Mouse (Mus musculus): ENCODE data around the gene Ano2. TPM values are rescaled to one million over a fixed set of nuclear protein-coding genes. Genes with fewer than 3 reads are reported as not detected.

The Ano2 gene
- total RNA-seq, 2 experiments from 2014 or later = 5.7 to 7.2 TPM

GRCm38 (mm10) chr6:125743203-125744100 lies 53.2 kb downstream of the Ano2 start:
- no peak for DNase-seq

- DNase-seq = no peak
Observed at GRCm38 (mm10) chr6:125747322-125747930, 57.2 kb downstream of the Ano2 start.

GRCm38 (mm10) chr6:125748646-125749045 lies 58.4 kb downstream of the Ano2 start:
- no peak for DNase-seq

GRCm38 (mm10) chr6:125762851-125763519 lies 72.8 kb downstream of the Ano2 start:
- DNase-seq = no peak

- no peak for DNase-seq
Observed at GRCm38 (mm10) chr6:125773256-125773655, 83.0 kb downstream of the Ano2 start.

- DNase-seq = peak; percentile 11 to 14
Observed at GRCm38 (mm10) chr6:125776291-125776690, 86.1 kb downstream of the Ano2 start.

- DNase-seq = no peak
Observed at GRCm38 (mm10) chr6:125802954-125803353, 112.7 kb downstream of the Ano2 start.

- no peak for DNase-seq
Observed at GRCm38 (mm10) chr6:125803364-125804011, 113.3 kb downstream of the Ano2 start.

- DNase-seq = no peak
Observed at GRCm38 (mm10) chr6:125808996-125809649, 118.9 kb downstream of the Ano2 start.

- no peak for DNase-seq
Observed at GRCm38 (mm10) chr6:125811395-125811794, 121.2 kb downstream of the Ano2 start.

- no peak for DNase-seq
Observed at GRCm38 (mm10) chr6:125838121-125838520, 147.9 kb downstream of the Ano2 start.

GRCm38 (mm10) chr6:125841284-125841683 lies 151.1 kb downstream of the Ano2 start:
- DNase-seq = no peak

- DNase-seq = peak in 1 of 2 experiments; percentile 21
Observed at GRCm38 (mm10) chr6:125851196-125851595, 161.0 kb downstream of the Ano2 start.

- no peak for DNase-seq
Observed at GRCm38 (mm10) chr6:125858294-125858693, 168.1 kb downstream of the Ano2 start.

- peak in 1 of 2 experiments; percentile 24 for DNase-seq
Observed at GRCm38 (mm10) chr6:125868516-125868915, 178.3 kb downstream of the Ano2 start.

GRCm38 (mm10) chr6:125871482-125871881 lies 181.3 kb downstream of the Ano2 start:
- DNase-seq = no peak

- DNase-seq = no peak
Observed at GRCm38 (mm10) chr6:125874742-125875141, 184.5 kb downstream of the Ano2 start.

GRCm38 (mm10) chr6:125876884-125877283 lies 186.7 kb downstream of the Ano2 start:
- no peak for DNase-seq

- DNase-seq = no peak
Observed at GRCm38 (mm10) chr6:125878671-125879070, 188.5 kb downstream of the Ano2 start.

GRCm38 (mm10) chr6:125879306-125879705 lies 189.1 kb downstream of the Ano2 start:
- no peak for DNase-seq

- no peak for DNase-seq
Observed at GRCm38 (mm10) chr6:125888596-125888995, 198.4 kb downstream of the Ano2 start.

- DNase-seq = no peak
Observed at GRCm38 (mm10) chr6:125894340-125894739, 204.1 kb downstream of the Ano2 start.

All from layer of hippocampus, postnatal 36 days (tissue).